Mouse (Mus musculus): ENCODE results near the gene Cd300ld4. TPM values are rescaled to one million over a fixed set of nuclear protein-coding genes. Genes with fewer than 3 reads are reported as not detected.

Cd300ld4 gene
- polyA plus RNA-seq, 2 experiments = 0.18 TPM; not detected in 1

- no peak for DNase-seq (ENCODE audit: low spot score)
- WGBS = 86% methylated on average over 5 of the region's 5 CpGs
Observed at GRCm38 (mm10) chr11:115004070-115004469, 22.7 kb downstream of the Cd300ld4 start.

GRCm38 (mm10) chr11:115001474-115002040 is 25.3 kb downstream of the Cd300ld4 start, which contains the start of gene Cd300c2:
TSS of gene Cd300c2 (minus strand) at chr11:115001880.
- no peak for TF ChIP-seq POLR2A (IDR thresholded peaks at IDR 0.05; ENCODE audit: borderline replicate concordance, extremely low read depth, insufficient read depth, insufficient read length)
- no peak within 1 kb of the TSS for H3K9ac ChIP-seq (ENCODE audit: low read depth, low read length, severe bottlenecking)
- no peak within 1 kb of the TSS for H3K4me2 ChIP-seq (replicated peaks; ENCODE audit: low read depth, low read length, severe bottlenecking)
- no peaks in the 10 kb centered on the region for H3K9me3 ChIP-seq (ENCODE audit: control insufficient read depth, low read length)
- no peak within 1 kb of the TSS for H3K27ac ChIP-seq (replicated peaks; ENCODE audit: low read depth, low read length)
- 81% methylated on average over 7 of the region's 7 CpGs for WGBS
- H3K27me3 ChIP-seq (ENCODE audit: control insufficient read depth, insufficient read depth, low read length) = no peaks in the 10 kb centered on the region
- DNase-seq (ENCODE audit: low spot score) (no peak), ATAC-seq (ENCODE audit: low FRiP score, low read depth) (no peak)
- H3K4me3 ChIP-seq (replicated peaks; ENCODE audit: low read length) = no peak within 1 kb of the TSS
- no peaks in the 10 kb centered on the region for H3K36me3 ChIP-seq (ENCODE audit: control insufficient read depth, insufficient read depth, low read length)
- no peaks in the 10 kb centered on the region for H3K4me1 ChIP-seq (ENCODE audit: control insufficient read depth, insufficient read depth, low read length)

More at GRCm38 (mm10) chr11:115004070-115004469, 22.7 kb downstream of the Cd300ld4 start:
- Histone ChIP-seq H3K27me3 (ENCODE audit: control insufficient read depth, insufficient read depth, low read length) (no peaks in the 10 kb centered on the region), H3K27ac (replicated peaks; ENCODE audit: low read depth, low read length) (no peak overlapping the region), H3K4me1 (ENCODE audit: control insufficient read depth, insufficient read depth, low read length) (no peaks in the 10 kb centered on the region), H3K36me3 (ENCODE audit: control insufficient read depth, insufficient read depth, low read length) (no peaks in the 10 kb centered on the region), H3K4me3 (replicated peaks; ENCODE audit: low read length) (no peak overlapping the region), H3K4me2 (replicated peaks; ENCODE audit: low read depth, low read length, severe bottlenecking) (no peak overlapping the region), H3K9me3 (ENCODE audit: control insufficient read depth, low read length) (no peaks in the 10 kb centered on the region), H3K9ac (ENCODE audit: low read depth, low read length, severe bottlenecking) (no peak overlapping the region)
- ATAC-seq (ENCODE audit: low FRiP score, low read depth) = no peak
- TF ChIP-seq POLR2A (IDR thresholded peaks at IDR 0.05; ENCODE audit: borderline replicate concordance, extremely low read depth, insufficient read depth, insufficient read length) = no peak

- H3K4me3 ChIP-seq (replicated peaks; ENCODE audit: low read length) = no peak within 1 kb of the TSS
- H3K27ac ChIP-seq (replicated peaks; ENCODE audit: low read depth, low read length) = no peak within 1 kb of the TSS
- DNase-seq (ENCODE audit: low spot score) = no peak
- TF ChIP-seq POLR2A (IDR thresholded peaks at IDR 0.05; ENCODE audit: borderline replicate concordance, extremely low read depth, insufficient read depth, insufficient read length) = no peak
- ATAC-seq (ENCODE audit: low FRiP score, low read depth) = no peak
- no peak within 1 kb of the TSS for H3K4me2 ChIP-seq (replicated peaks; ENCODE audit: low read depth, low read length, severe bottlenecking)
- H3K36me3 ChIP-seq (ENCODE audit: control insufficient read depth, insufficient read depth, low read length) = no peaks in the 10 kb centered on the region
- H3K9me3 ChIP-seq (ENCODE audit: control insufficient read depth, low read length) = no peaks in the 10 kb centered on the region
- WGBS = 67% methylated on average over 4 of the region's 4 CpGs
- no peaks in the 10 kb centered on the region for H3K4me1 ChIP-seq (ENCODE audit: control insufficient read depth, insufficient read depth, low read length)
- H3K27me3 ChIP-seq (ENCODE audit: control insufficient read depth, insufficient read depth, low read length) = no peaks in the 10 kb centered on the region
- no peak within 1 kb of the TSS for H3K9ac ChIP-seq (ENCODE audit: low read depth, low read length, severe bottlenecking)
Observed at GRCm38 (mm10) chr11:114989793-114990192, 37.0 kb downstream of the Cd300ld4 start, which contains the start of gene Cd300ld. TSS of gene Cd300ld (minus strand) at chr11:114989922.

GRCm38 (mm10) chr11:114981866-114982265 is 44.9 kb downstream of the Cd300ld4 start:
- no peak overlapping the region for H3K4me2 ChIP-seq (replicated peaks; ENCODE audit: low read depth, low read length, severe bottlenecking)
- H3K9ac ChIP-seq (ENCODE audit: low read depth, low read length, severe bottlenecking) = no peak overlapping the region
- no peaks in the 10 kb centered on the region for H3K36me3 ChIP-seq (ENCODE audit: control insufficient read depth, insufficient read depth, low read length)
- no peak for ATAC-seq (ENCODE audit: low FRiP score, low read depth)
- no peaks in the 10 kb centered on the region for H3K4me1 ChIP-seq (ENCODE audit: control insufficient read depth, insufficient read depth, low read length)
- H3K9me3 ChIP-seq (ENCODE audit: control insufficient read depth, low read length) = peaks cover 8% of the 10 kb centered on the region; the same call in 1 of the 2 replicates
- no peak for TF ChIP-seq POLR2A (IDR thresholded peaks at IDR 0.05; ENCODE audit: borderline replicate concordance, extremely low read depth, insufficient read depth, insufficient read length)
- DNase-seq (ENCODE audit: low spot score) = no peak
- no peak overlapping the region for H3K4me3 ChIP-seq (replicated peaks; ENCODE audit: low read length)
- no peak overlapping the region for H3K27ac ChIP-seq (replicated peaks; ENCODE audit: low read depth, low read length)
- H3K27me3 ChIP-seq (ENCODE audit: control insufficient read depth, insufficient read depth, low read length) = no peaks in the 10 kb centered on the region
- WGBS = 68% methylated on average over 4 of the region's 4 CpGs

- Histone ChIP-seq H3K4me1 (ENCODE audit: control insufficient read depth, insufficient read depth, low read length) (no peaks in the 10 kb centered on the region), H3K27me3 (ENCODE audit: control insufficient read depth, insufficient read depth, low read length) (no peaks in the 10 kb centered on the region), H3K27ac (replicated peaks; ENCODE audit: low read depth, low read length) (no peak overlapping the region), H3K9me3 (ENCODE audit: control insufficient read depth, low read length) (peaks cover 3% of the 10 kb centered on the region; the same call in 1 of the 2 replicates), H3K9ac (ENCODE audit: low read depth, low read length, severe bottlenecking) (no peak overlapping the region), H3K4me3 (replicated peaks; ENCODE audit: low read length) (no peak overlapping the region), H3K4me2 (replicated peaks; ENCODE audit: low read depth, low read length, severe bottlenecking) (no peak overlapping the region), H3K36me3 (ENCODE audit: control insufficient read depth, insufficient read depth, low read length) (no peaks in the 10 kb centered on the region)
- no peak for TF ChIP-seq POLR2A (IDR thresholded peaks at IDR 0.05; ENCODE audit: borderline replicate concordance, extremely low read depth, insufficient read depth, insufficient read length)
- no peak for DNase-seq (ENCODE audit: low spot score)
- no peak for ATAC-seq (ENCODE audit: low FRiP score, low read depth)
- WGBS = 74% methylated on average over 10 of the region's 10 CpGs
Observed at GRCm38 (mm10) chr11:114972726-114973125, 54.1 kb downstream of the Cd300ld4 start.

Other genes with a start within 250 kb of the Cd300ld4 start
- gene Btbd17, start 231.1 kb downstream of the Cd300ld4 start, polyA plus RNA-seq (2012; rRNA removed) = 2.7 and 3.2 TPM in 2 replicates
- 1.00 and 1.4 TPM in 2 replicates for gene Btbd17, start 231.1 kb downstream of the Cd300ld4 start, polyA plus RNA-seq (2014; fragmentation: Nextera tagmentation; extraction: Ambion mirVana)
- gene Gpr142, start 228.1 kb downstream of the Cd300ld4 start, polyA plus RNA-seq (2012; rRNA removed) = 0.19 TPM in 1 of 2 replicates, not detected in the other
- not detected in 2 replicates for gene Gpr142, start 228.1 kb downstream of the Cd300ld4 start, polyA plus RNA-seq (2014; fragmentation: Nextera tagmentation; extraction: Ambion mirVana)
- 34.1 and 48.8 TPM in 2 replicates for gene Gprc5c, start 175.9 kb downstream of the Cd300ld4 start, polyA plus RNA-seq (2012; rRNA removed)
- gene Gprc5c, start 175.9 kb downstream of the Cd300ld4 start, polyA plus RNA-seq (2014; fragmentation: Nextera tagmentation; extraction: Ambion mirVana) = 35.5 and 42.3 TPM in 2 replicates
- gene Cd300a, start 137.0 kb downstream of the Cd300ld4 start, polyA plus RNA-seq (2012; rRNA removed) = 2.2 and 3.1 TPM in 2 replicates
- gene Cd300a, start 137.0 kb downstream of the Cd300ld4 start, polyA plus RNA-seq (2014; fragmentation: Nextera tagmentation; extraction: Ambion mirVana) = 1.2 and 1.5 TPM in 2 replicates
- 0.33 TPM in 2 replicates for gene Cd300lb, start 92.6 kb downstream of the Cd300ld4 start, polyA plus RNA-seq (2012; rRNA removed)
- 0.32 and 0.82 TPM in 2 replicates for gene Cd300lb, start 92.6 kb downstream of the Cd300ld4 start, polyA plus RNA-seq (2014; fragmentation: Nextera tagmentation; extraction: Ambion mirVana)
- not detected in 2 replicates for gene Cd300c, start 57.9 kb downstream of the Cd300ld4 start, polyA plus RNA-seq (2012; rRNA removed)
- gene Cd300c, start 57.9 kb downstream of the Cd300ld4 start, polyA plus RNA-seq (2014; fragmentation: Nextera tagmentation; extraction: Ambion mirVana) = not detected in 2 replicates
- 0.13 and 0.22 TPM in 2 replicates for gene Cd300ld, start 37.1 kb downstream of the Cd300ld4 start, polyA plus RNA-seq (2012; rRNA removed)
- gene Cd300ld, start 37.1 kb downstream of the Cd300ld4 start, polyA plus RNA-seq (2014; fragmentation: Nextera tagmentation; extraction: Ambion mirVana) = 0.29 and 0.36 TPM in 2 replicates
- gene Cd300c2, start 25.1 kb downstream of the Cd300ld4 start, polyA plus RNA-seq (2012; rRNA removed) = 2.4 and 2.7 TPM in 2 replicates
- gene Cd300c2, start 25.1 kb downstream of the Cd300ld4 start, polyA plus RNA-seq (2014; fragmentation: Nextera tagmentation; extraction: Ambion mirVana) = 4.0 and 4.1 TPM in 2 replicates
- 0.23 TPM in 1 of 2 replicates, not detected in the other for gene Cd300ld2, start 10.8 kb downstream of the Cd300ld4 start, polyA plus RNA-seq (2012; rRNA removed)
- not detected in 2 replicates for gene Cd300ld2, start 10.8 kb downstream of the Cd300ld4 start, polyA plus RNA-seq (2014; fragmentation: Nextera tagmentation; extraction: Ambion mirVana)
- 0.24 and 0.48 TPM in 2 replicates for gene Cd300ld5, start 10.8 kb upstream of the Cd300ld4 start, polyA plus RNA-seq (2012; rRNA removed)
- gene Cd300ld5, start 10.8 kb upstream of the Cd300ld4 start, polyA plus RNA-seq (2014; fragmentation: Nextera tagmentation; extraction: Ambion mirVana) = not detected in 2 replicates
- gene Cd300ld3, start 21.4 kb upstream of the Cd300ld4 start, polyA plus RNA-seq (2012; rRNA removed) = 0.37 and 0.65 TPM in 2 replicates
- gene Cd300ld3, start 21.4 kb upstream of the Cd300ld4 start, polyA plus RNA-seq (2014; fragmentation: Nextera tagmentation; extraction: Ambion mirVana) = not detected in 2 replicates
- gene Cd300e, start 35.2 kb upstream of the Cd300ld4 start, polyA plus RNA-seq (2012; rRNA removed) = 0.10 and 0.15 TPM in 2 replicates
- 0.08 and 0.10 TPM in 2 replicates for gene Cd300e, start 35.2 kb upstream of the Cd300ld4 start, polyA plus RNA-seq (2014; fragmentation: Nextera tagmentation; extraction: Ambion mirVana)
- gene Rab37, start 64.4 kb upstream of the Cd300ld4 start, polyA plus RNA-seq (2012; rRNA removed) = 1.5 and 1.7 TPM in 2 replicates
- gene Rab37, start 64.4 kb upstream of the Cd300ld4 start, polyA plus RNA-seq (2014; fragmentation: Nextera tagmentation; extraction: Ambion mirVana) = 1.5 and 1.8 TPM in 2 replicates
- gene Cd300lf, start 107.0 kb upstream of the Cd300ld4 start, polyA plus RNA-seq (2012; rRNA removed) = 0.35 and 0.65 TPM in 2 replicates
- 0.14 and 0.29 TPM in 2 replicates for gene Cd300lf, start 107.0 kb upstream of the Cd300ld4 start, polyA plus RNA-seq (2014; fragmentation: Nextera tagmentation; extraction: Ambion mirVana)
- gene Slc9a3r1, start 136.3 kb upstream of the Cd300ld4 start, polyA plus RNA-seq (2012; rRNA removed) = 19.1 and 22.0 TPM in 2 replicates
- gene Slc9a3r1, start 136.3 kb upstream of the Cd300ld4 start, polyA plus RNA-seq (2014; fragmentation: Nextera tagmentation; extraction: Ambion mirVana) = 29.9 and 33.7 TPM in 2 replicates
- 9.2 and 16.9 TPM in 2 replicates for gene Tmem104, start 160.5 kb upstream of the Cd300ld4 start, polyA plus RNA-seq (2012; rRNA removed)
- gene Tmem104, start 160.5 kb upstream of the Cd300ld4 start, polyA plus RNA-seq (2014; fragmentation: Nextera tagmentation; extraction: Ambion mirVana) = 11.4 and 12.4 TPM in 2 replicates
- 25.6 and 32.1 TPM in 2 replicates for gene Nat9, start 160.8 kb upstream of the Cd300ld4 start, polyA plus RNA-seq (2012; rRNA removed)
- gene Nat9, start 160.8 kb upstream of the Cd300ld4 start, polyA plus RNA-seq (2014; fragmentation: Nextera tagmentation; extraction: Ambion mirVana) = 20.0 and 24.3 TPM in 2 replicates
- 0.20 and 0.21 TPM in 2 replicates for gene Grin2c, start 240.2 kb upstream of the Cd300ld4 start, polyA plus RNA-seq (2012; rRNA removed)
- gene Grin2c, start 240.2 kb upstream of the Cd300ld4 start, polyA plus RNA-seq (2014; fragmentation: Nextera tagmentation; extraction: Ambion mirVana) = not detected in 2 replicates

Measured in limb, embryonic 14.5 days (tissue).